Comparison of ENCODE assay signal across 8 mouse cellular contexts in the genomic region with DNA sequence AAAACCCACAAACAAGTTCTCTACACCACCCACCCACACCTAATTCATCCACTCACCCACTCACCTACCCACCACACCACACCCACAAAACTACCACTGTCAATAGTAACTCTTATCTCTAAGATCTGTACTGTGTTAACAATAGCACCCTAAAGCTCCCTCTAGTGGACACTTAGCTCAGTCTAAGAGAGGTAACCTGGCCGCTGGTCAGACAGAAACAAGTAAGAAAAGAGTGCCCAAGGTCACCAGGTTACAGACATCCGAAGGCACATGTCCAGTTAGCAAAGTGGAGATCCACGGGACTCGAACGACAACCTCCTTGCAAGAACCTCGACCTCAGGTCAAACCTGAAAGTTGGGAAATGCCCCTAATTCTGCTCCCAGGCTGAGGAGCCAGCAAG. TPM values are rescaled to one million over a fixed set of nuclear protein-coding genes. Genes with fewer than 3 reads are reported as not detected.
DNase-seq lines count a peak whose midpoint lies in the region; ATAC-seq and TF ChIP-seq lines count a peak whose summit lies in the region.

No protein-coding gene starts in this region.

- H3K27me3 ChIP-seq in limb, embryonic 12.5 days = no peaks in the 10 kb centered on the region
- H3K27me3 ChIP-seq in midbrain, postnatal 0 days (ENCODE audit: insufficient read depth, low read length) = no peaks in the 10 kb centered on the region

- no peaks in the 10 kb centered on the region for H3K9me3 ChIP-seq in limb, embryonic 12.5 days
- H3K9me3 ChIP-seq in midbrain, postnatal 0 days (ENCODE audit: low read length) = no peaks in the 10 kb centered on the region

- WGBS in limb, embryonic 12.5 days = 32% methylated on average over 6 of the region's 6 CpGs
- 35% methylated on average over 6 of the region's 6 CpGs for WGBS in midbrain, postnatal 0 days

- H3K9ac ChIP-seq in limb, embryonic 12.5 days (replicated peaks) = no peak overlapping the region
- no peak overlapping the region for H3K9ac ChIP-seq in midbrain, postnatal 0 days (replicated peaks; ENCODE audit: low read length, poor library complexity, severe bottlenecking)

- ATAC-seq in limb, embryonic 12.5 days (ENCODE audit: insufficient number of reproducible peaks, insufficient read depth, low FRiP score, low TSS enrichment, low read depth) = peak; percentile 68; the same call in 1 of the 2 replicates
- ATAC-seq in midbrain, postnatal 0 days (ENCODE audit: low FRiP score) = no peak

- no peak overlapping the region for H3K4me3 ChIP-seq in limb, embryonic 12.5 days (replicated peaks)
- H3K4me3 ChIP-seq in midbrain, postnatal 0 days (ENCODE audit: low read depth, low read length) = no peak overlapping the region

- no peaks in the 10 kb centered on the region for H3K36me3 ChIP-seq in limb, embryonic 12.5 days
- no peaks in the 10 kb centered on the region for H3K36me3 ChIP-seq in midbrain, postnatal 0 days (ENCODE audit: insufficient read depth, low read length)

- H3K27ac ChIP-seq in limb, embryonic 12.5 days = no peak overlapping the region
- H3K27ac ChIP-seq in midbrain, postnatal 0 days (ENCODE audit: low read depth, low read length) = no peak overlapping the region

- no peaks in the 10 kb centered on the region for H3K4me1 ChIP-seq in limb, embryonic 12.5 days (replicated peaks)
- no peaks in the 10 kb centered on the region for H3K4me1 ChIP-seq in midbrain, postnatal 0 days (ENCODE audit: insufficient read depth, low read length)

- DNase-seq in urinary bladder, postnatal 14 days (ENCODE audit: low spot score) = peak; percentile 22
- no peak for DNase-seq in urinary bladder, adult 2 months (ENCODE audit: low spot score)
- DNase-seq in cerebellum, adult 18-20 months = peak; percentile 19 to 35
- peak; percentile 45 for DNase-seq in forelimb bud, embryonic 11.5 days (ENCODE audit: low read depth, low spot score)
- peak; percentile 51 for DNase-seq in kidney, adult 18-20 months
- peak; percentile 78 for DNase-seq in midbrain, postnatal 0 days (ENCODE audit: low spot score)
- DNase-seq in thymus, postnatal 10 days (ENCODE audit: low spot score in 2 of 2) = peak; percentile 4 to 65

- H3K4me2 ChIP-seq in limb, embryonic 12.5 days = no peak overlapping the region
- no peak overlapping the region for H3K4me2 ChIP-seq in midbrain, postnatal 0 days (ENCODE audit: low read depth, low read length, poor library complexity, severe bottlenecking)

- TF ChIP-seq CTCF in midbrain, postnatal 0 days (IDR thresholded peaks at IDR 0.05) = peak; percentile 82

RNA-seq across cellular contexts. Expression of a gene that starts 35.2 kb away (rescaled TPM):
- polyA plus RNA-seq in urinary bladder, adult 2 months (2012; rRNA removed) = 5.6 and 7.2 TPM in 2 replicates
- polyA plus RNA-seq in limb, embryonic 12.5 days (2016; fragmentation: Nextera tagmentation; extraction: Ambion mirVana) = 17.1 and 19.1 TPM in 2 replicates
- 15.4 and 17.2 TPM in 2 replicates for total RNA-seq in midbrain, postnatal 0 days (2014; rRNA removed)
- 12.6 and 12.9 TPM in 2 replicates for polyA plus RNA-seq in midbrain, postnatal 0 days (2015; fragmentation: Nextera tagmentation; extraction: Ambion mirVana)

RNA-seq across cellular contexts. Expression of a gene that starts 38.3 kb away (rescaled TPM):
- polyA plus RNA-seq in urinary bladder, adult 2 months (2012; rRNA removed) = 26.1 and 27.0 TPM in 2 replicates
- 77.3 and 86.7 TPM in 2 replicates for polyA plus RNA-seq in limb, embryonic 12.5 days (2016; fragmentation: Nextera tagmentation; extraction: Ambion mirVana)
- 42.5 and 46.6 TPM in 2 replicates for total RNA-seq in midbrain, postnatal 0 days (2014; rRNA removed)
- polyA plus RNA-seq in midbrain, postnatal 0 days (2015; fragmentation: Nextera tagmentation; extraction: Ambion mirVana) = 40.1 and 45.8 TPM in 2 replicates
